In the genomic region with DNA sequence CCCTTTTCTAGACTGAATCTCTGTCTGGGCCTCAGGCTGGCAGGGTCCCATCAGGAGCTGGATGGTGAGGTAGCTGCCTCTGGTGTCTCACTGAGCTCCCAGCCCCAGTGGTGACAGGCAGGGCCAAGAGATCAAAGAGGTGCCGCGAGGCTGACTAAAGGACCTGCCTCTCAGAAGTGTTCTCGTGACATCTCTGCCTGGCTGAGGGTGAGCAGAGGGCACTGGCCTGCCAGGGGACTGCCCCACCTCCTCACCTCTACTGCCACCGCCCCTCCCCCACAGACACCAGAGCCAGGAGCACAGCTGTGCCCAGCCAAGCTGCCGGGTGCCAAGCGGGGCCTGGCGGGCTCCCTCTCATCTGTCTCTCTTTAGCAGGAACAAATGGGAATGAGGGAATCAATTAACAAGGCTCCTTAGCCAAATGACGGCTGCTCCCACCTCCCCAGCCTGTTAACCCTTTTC, we compare ENCODE assay signal across 8 mouse cellular contexts. TPM values are rescaled to one million over a fixed set of nuclear protein-coding genes. Genes with fewer than 3 reads are reported as not detected.
DNase-seq lines count a peak whose midpoint lies in the region; ATAC-seq and TF ChIP-seq lines count a peak whose summit lies in the region.

No protein-coding gene starts in this region.

- 0 out of 2 replicates have a peak, but pooled peaks have one; percentile 2 for ATAC-seq in intestine, embryonic 14.5 days (replicated peaks; ENCODE audit: low FRiP score, low TSS enrichment, low read depth)
- no peak for ATAC-seq in intestine, embryonic 16.5 days
- peak; percentile 66 for ATAC-seq in forebrain, embryonic 14.5 days
- peak; percentile 83 for ATAC-seq in heart, embryonic 14.5 days (ENCODE audit: insufficient number of reproducible peaks, insufficient read depth, low FRiP score, low read depth)
- 0 out of 2 replicates have a peak, but pooled peaks have one; percentile 2 for ATAC-seq in lung, embryonic 14.5 days (ENCODE audit: insufficient read depth)

- 8% methylated on average over 8 of the region's 8 CpGs for WGBS in intestine, embryonic 14.5 days
- 18% methylated on average over 8 of the region's 8 CpGs for WGBS in intestine, embryonic 16.5 days
- 0% methylated on average over 8 of the region's 8 CpGs for WGBS in forebrain, embryonic 14.5 days
- WGBS in heart, embryonic 14.5 days, result 13% methylated on average over 8 of the region's 8 CpGs
- WGBS in lung, embryonic 14.5 days, result 8% methylated on average over 8 of the region's 8 CpGs

- H3K9me3 ChIP-seq in intestine, embryonic 14.5 days (ENCODE audit: control insufficient read depth, low read length), result no peaks in the 10 kb centered on the region
- no peaks in the 10 kb centered on the region for H3K9me3 ChIP-seq in intestine, embryonic 16.5 days (ENCODE audit: control insufficient read depth, low read length)
- H3K9me3 ChIP-seq in forebrain, embryonic 14.5 days (replicated peaks; ENCODE audit: control insufficient read depth, low read length), result no peaks in the 10 kb centered on the region
- H3K9me3 ChIP-seq in heart, embryonic 14.5 days (ENCODE audit: control insufficient read depth, low read length), result no peaks in the 10 kb centered on the region
- H3K9me3 ChIP-seq in lung, embryonic 14.5 days (ENCODE audit: low read depth, low read length), result no peaks in the 10 kb centered on the region

- no peak for TF ChIP-seq CTCF in lung, embryonic 14.5 days (IDR thresholded peaks at IDR 0.05; ENCODE audit: low read depth)

- peaks cover 15% of the 10 kb centered on the region for H3K4me1 ChIP-seq in intestine, embryonic 14.5 days (replicated peaks; ENCODE audit: control insufficient read depth, insufficient read depth, low read length)
- H3K4me1 ChIP-seq in intestine, embryonic 16.5 days (ENCODE audit: control insufficient read depth, insufficient read depth, low read length), result peaks cover 13% of the 10 kb centered on the region
- peaks cover 71% of the 10 kb centered on the region for H3K4me1 ChIP-seq in forebrain, embryonic 14.5 days (ENCODE audit: control insufficient read depth, insufficient read depth, low read length)
- H3K4me1 ChIP-seq in heart, embryonic 14.5 days (ENCODE audit: control insufficient read depth in 2 of 2, insufficient read depth in 2 of 2, low read length in 2 of 2), result peaks cover 33 to 41% of the 10 kb centered on the region in 2 experiments
- peaks cover 19% of the 10 kb centered on the region for H3K4me1 ChIP-seq in lung, embryonic 14.5 days (ENCODE audit: insufficient read depth)

- no peaks in the 10 kb centered on the region for H3K27me3 ChIP-seq in intestine, embryonic 14.5 days (replicated peaks; ENCODE audit: control insufficient read depth, insufficient read depth, low read length)
- H3K27me3 ChIP-seq in intestine, embryonic 16.5 days (replicated peaks; ENCODE audit: control insufficient read depth, insufficient read depth, low read length), result no peaks in the 10 kb centered on the region
- no peaks in the 10 kb centered on the region for H3K27me3 ChIP-seq in forebrain, embryonic 14.5 days (replicated peaks; ENCODE audit: control insufficient read depth, insufficient read depth, low read length)
- H3K27me3 ChIP-seq in heart, embryonic 14.5 days (ENCODE audit: control insufficient read depth, insufficient read depth, low read length), result 0 out of 2 replicates have a peak, but pooled peaks cover 6% of the 10 kb centered on the region
- H3K27me3 ChIP-seq in lung, embryonic 14.5 days (ENCODE audit: insufficient read depth, low read length), result no peaks in the 10 kb centered on the region

- no peak overlapping the region for H3K4me3 ChIP-seq in intestine, embryonic 14.5 days (ENCODE audit: low read depth, low read length)
- H3K4me3 ChIP-seq in intestine, embryonic 16.5 days (ENCODE audit: low read length), result no peak overlapping the region
- no peak overlapping the region for H3K4me3 ChIP-seq in forebrain, embryonic 14.5 days (ENCODE audit: low read depth, low read length)
- H3K4me3 ChIP-seq in heart, embryonic 14.5 days (ENCODE audit: control insufficient read depth in 1 of 2, insufficient read depth in 1 of 2, low read depth in 1 of 2, low read length in 2 of 2), result no peak overlapping the region
- no peak overlapping the region for H3K4me3 ChIP-seq in lung, embryonic 14.5 days (ENCODE audit: low read depth, low read length)

- H3K27ac ChIP-seq in intestine, embryonic 14.5 days (ENCODE audit: low read depth), result no peak overlapping the region
- no peak overlapping the region for H3K27ac ChIP-seq in intestine, embryonic 16.5 days (ENCODE audit: low read length)
- H3K27ac ChIP-seq in forebrain, embryonic 14.5 days (ENCODE audit: low read depth, low read length), result peak overlapping the region; percentile 96
- H3K27ac ChIP-seq in heart, embryonic 14.5 days (replicated peaks in 1 of 2; ENCODE audit: control insufficient read depth in 1 of 2, insufficient read depth in 1 of 2, low read depth in 2 of 2, low read length in 2 of 2), result peak overlapping the region; percentile 75 to 92
- H3K27ac ChIP-seq in lung, embryonic 14.5 days (ENCODE audit: low read depth), result peak overlapping the region; percentile 15; the same call in 1 of the 2 replicates

- DNase-seq in intestine, embryonic 14.5 days (ENCODE audit: low spot score), result no peak
- DNase-seq in forebrain, embryonic 14.5 days (ENCODE audit: low spot score), result peak; percentile 96
- peak; percentile 47 for DNase-seq in kidney, postnatal 14 days
- peak; percentile 51 for DNase-seq in lung, embryonic 14.5 days
- DNase-seq in right cerebral cortex, adult 18-20 months, result peak; percentile 75
- no peak for DNase-seq in T-cell, adult 2 months (ENCODE audit: low spot score)

- no peak overlapping the region for H3K9ac ChIP-seq in intestine, embryonic 14.5 days (ENCODE audit: low read length)
- no peak overlapping the region for H3K9ac ChIP-seq in intestine, embryonic 16.5 days (ENCODE audit: low read depth, low read length)
- H3K9ac ChIP-seq in forebrain, embryonic 14.5 days (ENCODE audit: low read length), result peak overlapping the region; percentile 30; the same call in 1 of the 2 replicates
- 0 out of 2 replicates have a peak overlapping the region, but pooled peaks have one; percentile 8 for H3K9ac ChIP-seq in heart, embryonic 14.5 days (ENCODE audit: low read length)
- H3K9ac ChIP-seq in lung, embryonic 14.5 days, result no peak overlapping the region

- H3K36me3 ChIP-seq in intestine, embryonic 14.5 days (ENCODE audit: control insufficient read depth, insufficient read depth, low read length), result no peaks in the 10 kb centered on the region
- no peaks in the 10 kb centered on the region for H3K36me3 ChIP-seq in intestine, embryonic 16.5 days (ENCODE audit: control insufficient read depth, insufficient read depth, low read length)
- H3K36me3 ChIP-seq in forebrain, embryonic 14.5 days (ENCODE audit: control insufficient read depth, insufficient read depth, low read length), result no peaks in the 10 kb centered on the region
- no peaks in the 10 kb centered on the region for H3K36me3 ChIP-seq in heart, embryonic 14.5 days (ENCODE audit: control insufficient read depth, insufficient read depth, low read length)
- H3K36me3 ChIP-seq in lung, embryonic 14.5 days (ENCODE audit: insufficient read depth), result no peaks in the 10 kb centered on the region

- no peak overlapping the region for H3K4me2 ChIP-seq in intestine, embryonic 14.5 days (ENCODE audit: low read length)
- H3K4me2 ChIP-seq in intestine, embryonic 16.5 days (ENCODE audit: low read depth, low read length), result no peak overlapping the region
- peak overlapping the region; percentile 28; the same call in 1 of the 2 replicates for H3K4me2 ChIP-seq in forebrain, embryonic 14.5 days (ENCODE audit: low read length)
- H3K4me2 ChIP-seq in heart, embryonic 14.5 days (ENCODE audit: low read length), result peak overlapping the region; percentile 49
- no peak overlapping the region for H3K4me2 ChIP-seq in lung, embryonic 14.5 days

RNA-seq across cellular contexts. Expression of gene Foxo6, which starts 38.3 kb away (rescaled TPM):
- polyA plus RNA-seq in intestine, embryonic 14.5 days (2014; fragmentation: Nextera tagmentation; extraction: Ambion mirVana), result 0.39 and 0.50 TPM in 2 replicates
- polyA plus RNA-seq in intestine, embryonic 16.5 days (2015; fragmentation: Nextera tagmentation; extraction: Ambion mirVana), result 0.11 and 0.12 TPM in 2 replicates
- polyA plus RNA-seq in forebrain, embryonic 14.5 days (2014; fragmentation: Nextera tagmentation; extraction: Ambion mirVana), result 4.9 and 6.5 TPM in 2 replicates
- 0.18 and 0.24 TPM in 2 replicates for polyA plus RNA-seq in heart, embryonic 14.5 days (2014; fragmentation: Nextera tagmentation; extraction: Ambion mirVana)
- polyA plus RNA-seq in lung, embryonic 14.5 days (2014; fragmentation: Nextera tagmentation; extraction: Ambion mirVana), result 0.11 and 0.34 TPM in 2 replicates

Comparison
In these comparisons a context has a peak if more than half of its experiments do, and no peak if none do; other contexts are left out.
1. DNase-seq: peak in forebrain, embryonic 14.5 days (single experiment), kidney, postnatal 14 days (single experiment), lung, embryonic 14.5 days (single experiment) and right cerebral cortex, adult 18-20 months (single experiment); none in intestine, embryonic 14.5 days (single experiment) and T-cell, adult 2 months (single experiment).
2. H3K27ac ChIP-seq: peak in forebrain, embryonic 14.5 days (single experiment), heart, embryonic 14.5 days (2 of 2) and lung, embryonic 14.5 days (single experiment); none in intestine, embryonic 14.5 days (single experiment) and intestine, embryonic 16.5 days (single experiment).
3. H3K4me2 ChIP-seq: peak in forebrain, embryonic 14.5 days (single experiment) and heart, embryonic 14.5 days (single experiment); none in intestine, embryonic 14.5 days (single experiment), intestine, embryonic 16.5 days (single experiment) and lung, embryonic 14.5 days (single experiment).
4. H3K9ac ChIP-seq: peak in forebrain, embryonic 14.5 days (single experiment) and heart, embryonic 14.5 days (single experiment); none in intestine, embryonic 14.5 days (single experiment), intestine, embryonic 16.5 days (single experiment) and lung, embryonic 14.5 days (single experiment).